Mouse (Mus musculus) gastrocnemius, adult 2 months (tissue): ENCODE results near the gene 1110002E22Rik. TPM values are rescaled to one million over a fixed set of nuclear protein-coding genes. Genes with fewer than 3 reads are reported as not detected.
A peak's percentile ranks its signal among the peaks of the same experiment; 100 is the strongest.

Source experiments
- DNase-seq: peaks from one replicate; pipeline ENCODE4 v3.0.0; 2022
- H3K27ac ChIP-seq: fragments of 200-600 bp; 2 replicates; pipeline ENCODE4 v1.8.1; 2022; ENCODE audit warnings: mild to moderate bottlenecking
- H3K4me3 ChIP-seq: fragments of 200-600 bp; 2 replicates; pipeline ENCODE4 v1.8.1; 2022; ENCODE audit warnings: mild to moderate bottlenecking, moderate library complexity
- CTCF ChIP-seq: fragments of 200-600 bp; IDR thresholded peaks from 2 replicates; pipeline ENCODE4 v1.8.1; 2022; ENCODE audit warnings: antibody characterized with exemption, mild to moderate bottlenecking, moderate library complexity
- intact Hi-C: fragments of 180-260 bp; cut with DNase I; formaldehyde crosslinking; loops from one replicate; pipeline ENCODE4 v1.15.1; 2025
- total RNA-seq, 2 experiments: library from RNA; stranded (reverse); gene quantifications; 2 replicates each; pipeline ENCODE4 v1.2.3; 2021

1110002E22Rik gene
- total RNA-seq, 2 experiments from 2014 or later, result 120 to 128 TPM

- peak overlapping the region; percentile 75 for H3K4me3 ChIP-seq
- no peak for TF ChIP-seq CTCF
- DNase-seq, result peak; percentile 65
- peak overlapping the region; percentile 97 for H3K27ac ChIP-seq
- intact Hi-C loops, result no loop called here
Measured at GRCm38 (mm10) chr3:138068103-138068502, 3.3 kb downstream of the 1110002E22Rik start.

- TF ChIP-seq CTCF, result no peak
- Histone ChIP-seq H3K4me3 (peak overlapping the region; percentile 75), H3K27ac (peak overlapping the region; percentile 97)
- DNase-seq, result peak; percentile 45
- intact Hi-C loops, result loop anchor here (2.0 kb wide), 1 partner anchor 79 kb away; no protein-coding TSS in a partner anchor
Measured at GRCm38 (mm10) chr3:138069756-138070511, 5.1 kb downstream of the 1110002E22Rik start.

- peak overlapping the region; percentile 97 for H3K27ac ChIP-seq
- intact Hi-C loops, result loop anchor here (2.0 kb wide), 1 partner anchor 80 kb away; no protein-coding TSS in a partner anchor
- DNase-seq, result no peak
- H3K4me3 ChIP-seq, result peak overlapping the region; percentile 75
- no peak for TF ChIP-seq CTCF
Measured at GRCm38 (mm10) chr3:138071004-138071403, 6.2 kb downstream of the 1110002E22Rik start.

GRCm38 (mm10) chr3:138071476-138072073 lies 6.7 kb downstream of the 1110002E22Rik start:
- intact Hi-C loops, result loop anchor here (2.0 kb wide), 2 partner anchors 47 to 81 kb away; no protein-coding TSS in a partner anchor
- DNase-seq, result peak; percentile 76
- H3K27ac ChIP-seq, result peak overlapping the region; percentile 97
- no peak for TF ChIP-seq CTCF
- peak overlapping the region; percentile 75 for H3K4me3 ChIP-seq

- no peak for DNase-seq
- intact Hi-C loops, result no loop called here
Measured at GRCm38 (mm10) chr3:138074214-138074613, 9.4 kb downstream of the 1110002E22Rik start.

GRCm38 (mm10) chr3:138075209-138075608 lies 10.4 kb downstream of the 1110002E22Rik start:
- DNase-seq, result peak; percentile 75
- intact Hi-C loops, result no loop called here
- no peak for TF ChIP-seq CTCF
- Histone ChIP-seq H3K4me3 (peak overlapping the region; percentile 41), H3K27ac (peak overlapping the region; percentile 68)

More at GRCm38 (mm10) chr3:138074214-138074613, 9.4 kb downstream of the 1110002E22Rik start:
- TF ChIP-seq CTCF, result no peak
- Histone ChIP-seq H3K27ac (no peak overlapping the region), H3K4me3 (no peak overlapping the region)

GRCm38 (mm10) chr3:138077476-138078340 lies 12.9 kb downstream of the 1110002E22Rik start:
- intact Hi-C loops, result no loop called here
- no peak for TF ChIP-seq CTCF
- Histone ChIP-seq H3K27ac (peak overlapping the region; percentile 68; the same call in 1 of the 2 replicates), H3K4me3 (no peak overlapping the region)
- DNase-seq, result no peak

- Histone ChIP-seq H3K4me3 (no peak overlapping the region), H3K27ac (no peak overlapping the region; the same call in 1 of the 2 replicates)
- TF ChIP-seq CTCF, result no peak
- DNase-seq, result no peak
- intact Hi-C loops, result no loop called here
Measured at GRCm38 (mm10) chr3:138078701-138079100, 13.8 kb downstream of the 1110002E22Rik start.

- Histone ChIP-seq H3K27ac (peak overlapping the region; percentile 77), H3K4me3 (no peak overlapping the region)
- DNase-seq, result no peak
- intact Hi-C loops, result no loop called here
- no peak for TF ChIP-seq CTCF
Measured at GRCm38 (mm10) chr3:138083073-138083637, 18.3 kb downstream of the 1110002E22Rik start.

- Histone ChIP-seq H3K27ac (no peak overlapping the region), H3K4me3 (no peak overlapping the region)
- intact Hi-C loops, result no loop called here
- no peak for TF ChIP-seq CTCF
- DNase-seq, result no peak
Measured at GRCm38 (mm10) chr3:138083896-138084295, 19.0 kb downstream of the 1110002E22Rik start.

- Histone ChIP-seq H3K4me3 (no peak overlapping the region), H3K27ac (no peak overlapping the region)
- no peak for DNase-seq
- intact Hi-C loops, result no loop called here
- no peak for TF ChIP-seq CTCF
Measured at GRCm38 (mm10) chr3:138095301-138095700, 30.4 kb downstream of the 1110002E22Rik start.

- intact Hi-C loops, result no loop called here
- H3K27ac ChIP-seq, result no peak overlapping the region
- 0 out of 2 replicates have a peak overlapping the region, but pooled peaks have one; percentile 6 for H3K4me3 ChIP-seq
- TF ChIP-seq CTCF, result no peak
- no peak for DNase-seq
Measured at GRCm38 (mm10) chr3:138095718-138096117, 30.9 kb downstream of the 1110002E22Rik start.
